Mouse (Mus musculus): Measurements from ENCODE around the gene Gli1. TPM values are rescaled to one million over a fixed set of nuclear protein-coding genes. Genes with fewer than 3 reads are reported as not detected.
A peak's percentile ranks its signal among the peaks of the same experiment; 100 is the strongest.

The Gli1 gene
- not detected in 2 replicates for total RNA-seq (2017)

- peak; percentile 67 for ATAC-seq (replicated peaks; ENCODE audit: low read depth, poor library complexity, severe bottlenecking)
Observed at GRCm38 (mm10) chr10:127341891-127342639, at the start of gene Gli1. Gli1 (minus strand) TSS chr10:127341974.

GRCm38 (mm10) chr10:127381743-127382134, 40.0 kb upstream of the Gli1 start:
- no peak for ATAC-seq (replicated peaks; ENCODE audit: low read depth, poor library complexity, severe bottlenecking)

GRCm38 (mm10) chr10:127380767-127381742, 39.3 kb upstream of the Gli1 start:
- peak; percentile 59 for ATAC-seq (replicated peaks; ENCODE audit: low read depth, poor library complexity, severe bottlenecking)

- peak; percentile 93 for ATAC-seq (replicated peaks; ENCODE audit: low read depth, poor library complexity, severe bottlenecking)
Observed at GRCm38 (mm10) chr10:127380251-127380691, 38.5 kb upstream of the Gli1 start, which contains the start of gene R3hdm2. R3hdm2 (plus strand) TSS chr10:127380327.

GRCm38 (mm10) chr10:127379654-127380053, 37.9 kb upstream of the Gli1 start:
- ATAC-seq (replicated peaks; ENCODE audit: low read depth, poor library complexity, severe bottlenecking) = no peak

- ATAC-seq (replicated peaks; ENCODE audit: low read depth, poor library complexity, severe bottlenecking) = no peak
Observed at GRCm38 (mm10) chr10:127377700-127378099, 35.9 kb upstream of the Gli1 start.

GRCm38 (mm10) chr10:127371023-127371422, 29.2 kb upstream of the Gli1 start:
- ATAC-seq (replicated peaks; ENCODE audit: low read depth, poor library complexity, severe bottlenecking) = no peak

GRCm38 (mm10) chr10:127369834-127370820, 28.4 kb upstream of the Gli1 start, which contains the start of gene Inhbc:
Inhbc (minus strand) TSS chr10:127370431.
- ATAC-seq (replicated peaks; ENCODE audit: low read depth, poor library complexity, severe bottlenecking) = no peak

GRCm38 (mm10) chr10:127368273-127368672, 26.5 kb upstream of the Gli1 start:
- no peak for ATAC-seq (replicated peaks; ENCODE audit: low read depth, poor library complexity, severe bottlenecking)

GRCm38 (mm10) chr10:127367116-127367515, 25.3 kb upstream of the Gli1 start:
- no peak for ATAC-seq (replicated peaks; ENCODE audit: low read depth, poor library complexity, severe bottlenecking)

- ATAC-seq (replicated peaks; ENCODE audit: low read depth, poor library complexity, severe bottlenecking) = peak; percentile 58; the same call in 1 of the 2 replicates
Observed at GRCm38 (mm10) chr10:127360714-127361113, 18.9 kb upstream of the Gli1 start.

- ATAC-seq (replicated peaks; ENCODE audit: low read depth, poor library complexity, severe bottlenecking) = no peak
Observed at GRCm38 (mm10) chr10:127355336-127355735, 13.6 kb upstream of the Gli1 start.

GRCm38 (mm10) chr10:127353909-127354895, 12.4 kb upstream of the Gli1 start, which contains the start of gene Inhbe:
Inhbe (minus strand) TSS chr10:127354411.
- peak; percentile 23 for ATAC-seq (replicated peaks; ENCODE audit: low read depth, poor library complexity, severe bottlenecking)

- no peak for ATAC-seq (replicated peaks; ENCODE audit: low read depth, poor library complexity, severe bottlenecking)
Observed at GRCm38 (mm10) chr10:127352766-127353165, 11.0 kb upstream of the Gli1 start.

GRCm38 (mm10) chr10:127352187-127352586, 10.4 kb upstream of the Gli1 start:
- no peak for ATAC-seq (replicated peaks; ENCODE audit: low read depth, poor library complexity, severe bottlenecking)

GRCm38 (mm10) chr10:127351719-127352118, 9.9 kb upstream of the Gli1 start:
- ATAC-seq (replicated peaks; ENCODE audit: low read depth, poor library complexity, severe bottlenecking) = no peak

GRCm38 (mm10) chr10:127351285-127351595, 9.5 kb upstream of the Gli1 start:
- no peak for ATAC-seq (replicated peaks; ENCODE audit: low read depth, poor library complexity, severe bottlenecking)

GRCm38 (mm10) chr10:127350594-127351284, 9.0 kb upstream of the Gli1 start:
- ATAC-seq (replicated peaks; ENCODE audit: low read depth, poor library complexity, severe bottlenecking) = peak; percentile 89

Data from common myeloid progenitor, adult 5-6 weeks (primary cell).